Mouse (Mus musculus) ES-CJ7 (cell line): ENCODE measurements around the gene Inpp4a.
A peak's percentile ranks its signal among the peaks of the same experiment; 100 is the strongest.

Experiments
- DNase-seq: peaks from one replicate; pipeline ENCODE4 v3.0.0; 2011; ENCODE audit warnings: low read depth, low spot score

The Inpp4a gene

DNA sequence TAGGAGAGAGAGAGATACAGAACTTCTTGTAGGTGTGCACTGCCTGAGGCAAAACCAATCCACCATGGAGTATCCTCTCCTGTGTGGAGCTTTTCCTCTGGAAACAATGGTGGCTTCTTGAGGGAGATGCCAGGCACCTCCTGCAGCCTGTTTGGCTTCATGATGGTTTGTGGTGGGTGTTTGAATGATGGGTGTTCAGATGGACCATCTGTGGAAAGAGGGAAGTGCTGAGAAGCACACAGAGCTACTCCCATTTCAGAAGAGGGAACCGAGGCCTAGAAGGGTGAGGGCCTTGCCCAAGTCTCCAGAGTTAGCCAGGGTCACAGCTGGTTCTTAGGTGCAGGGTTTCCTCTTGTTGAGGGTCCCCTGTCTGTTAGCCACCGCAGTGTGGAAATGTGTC lies 23.0 kb downstream of the Inpp4a start:
- DNase-seq: no peak

DNA sequence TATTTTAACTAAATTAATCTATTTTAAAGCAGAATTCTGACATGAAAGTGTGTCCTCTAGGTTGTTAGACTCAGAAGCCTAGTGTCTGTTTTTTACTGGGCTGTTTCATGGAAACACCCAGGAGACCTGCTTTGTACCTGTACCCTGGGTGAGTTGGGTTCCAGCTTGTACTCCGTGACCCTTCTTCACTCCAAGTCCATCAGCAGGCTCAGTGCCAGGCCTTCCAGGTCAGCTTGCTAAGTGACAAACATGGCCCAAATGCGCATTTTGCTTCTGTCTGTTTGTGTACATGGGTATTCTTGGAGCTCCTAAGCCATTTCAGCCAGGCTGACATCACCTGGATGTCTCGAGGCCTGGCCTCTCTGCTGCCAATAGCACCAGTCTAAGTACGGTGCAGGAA lies 23.5 kb downstream of the Inpp4a start:
- no peak for DNase-seq

DNA sequence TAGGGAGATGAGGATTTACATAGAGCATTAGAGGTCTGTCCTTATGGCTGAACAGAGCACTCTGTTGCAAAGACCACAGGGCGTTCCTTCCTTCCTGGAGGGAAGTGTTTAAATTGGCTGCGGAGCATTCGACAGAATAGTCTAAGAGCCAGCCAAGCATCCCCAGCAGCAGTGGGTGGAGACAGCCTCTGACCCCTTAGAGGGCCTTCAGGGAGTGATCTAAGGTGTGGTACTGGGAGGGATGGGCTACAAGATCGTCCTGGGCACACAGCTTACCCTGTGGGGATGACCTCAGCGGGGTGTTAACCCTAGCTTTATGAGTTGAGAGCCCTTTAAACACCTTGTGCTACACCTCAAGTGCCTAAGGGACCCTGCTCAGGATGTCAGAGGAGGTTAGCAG lies 24.9 kb downstream of the Inpp4a start:
- DNase-seq: peak; percentile 63

DNA sequence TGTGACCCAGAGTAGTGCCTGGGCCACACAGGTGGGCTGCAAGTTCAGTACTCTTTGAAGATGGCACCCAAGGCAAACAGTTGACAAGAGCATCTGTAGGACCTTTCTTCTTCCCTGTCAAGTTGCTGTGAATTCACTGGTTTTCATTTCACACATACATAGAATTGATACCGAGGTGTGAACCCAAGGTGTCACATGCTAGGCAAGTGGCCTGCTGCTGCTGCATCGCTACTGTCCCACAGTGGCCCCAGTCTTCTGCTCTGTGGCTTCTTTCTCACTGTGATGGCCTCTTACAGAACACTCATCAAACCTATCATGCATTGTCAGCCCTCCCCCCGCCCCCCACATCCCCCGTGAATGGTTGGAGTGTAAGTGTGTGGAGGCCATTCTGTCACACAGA lies 27.6 kb downstream of the Inpp4a start:
- DNase-seq: no peak

DNA sequence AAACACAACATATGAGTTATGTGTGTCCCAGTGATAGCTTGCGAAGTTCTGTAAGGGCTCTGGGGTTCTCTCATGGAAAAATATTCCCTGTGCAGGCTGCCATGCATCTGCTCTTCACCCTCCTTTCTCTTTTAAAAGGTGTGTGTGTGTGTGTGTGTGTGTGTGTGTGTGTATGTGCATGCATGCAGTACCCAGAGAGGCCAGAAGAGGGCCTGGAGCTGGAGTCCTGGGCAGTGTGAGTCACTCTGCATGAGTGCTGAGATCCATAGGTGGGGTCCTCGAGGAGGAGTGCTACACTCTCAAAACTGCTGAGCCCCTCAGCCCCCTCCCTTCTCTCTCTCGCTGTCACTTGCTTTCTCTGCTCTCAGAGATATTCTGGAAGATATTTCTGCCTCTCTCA lies 29.5 kb downstream of the Inpp4a start:
- peak; percentile 50 for DNase-seq

DNA sequence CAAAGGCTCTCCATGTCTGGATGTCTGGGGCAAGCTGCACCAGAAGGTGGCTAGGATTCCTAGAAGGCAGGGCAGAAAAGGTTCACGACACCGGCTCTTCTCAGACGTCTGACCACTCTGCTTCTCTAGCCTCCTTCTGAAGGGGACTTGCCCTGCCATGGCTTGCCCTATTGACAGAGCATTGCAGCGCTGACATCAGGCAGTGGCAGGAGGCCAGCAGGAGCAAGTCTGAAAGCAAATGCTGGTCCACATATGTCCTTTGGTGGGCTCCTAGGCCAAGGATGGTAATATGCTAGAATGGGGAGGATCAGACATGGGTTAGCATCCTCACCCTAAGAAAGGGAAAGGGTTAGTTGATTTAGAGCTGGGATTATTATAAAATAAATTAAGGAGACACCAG lies 30.2 kb downstream of the Inpp4a start:
- no peak for DNase-seq

DNA sequence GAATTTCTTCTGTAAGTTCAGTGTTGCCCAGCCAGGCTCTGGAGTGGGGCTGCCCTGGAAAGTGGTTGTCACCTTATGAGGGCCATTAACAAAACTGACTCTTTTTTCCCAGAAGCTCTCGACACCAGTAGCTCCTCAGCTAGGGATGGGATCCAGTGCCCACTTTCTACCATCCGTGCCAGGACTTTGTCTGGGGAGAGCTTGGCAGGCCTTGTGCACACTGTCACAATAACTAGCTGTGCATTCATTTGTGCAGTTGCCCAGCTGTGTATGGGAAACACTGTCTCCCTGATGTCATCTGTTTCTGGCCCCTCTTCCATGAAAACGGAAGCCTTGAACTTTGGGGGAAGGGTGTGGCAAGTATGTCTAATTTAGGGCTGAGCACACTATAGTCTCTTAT lies 33.1 kb downstream of the Inpp4a start:
- no peak for DNase-seq

DNA sequence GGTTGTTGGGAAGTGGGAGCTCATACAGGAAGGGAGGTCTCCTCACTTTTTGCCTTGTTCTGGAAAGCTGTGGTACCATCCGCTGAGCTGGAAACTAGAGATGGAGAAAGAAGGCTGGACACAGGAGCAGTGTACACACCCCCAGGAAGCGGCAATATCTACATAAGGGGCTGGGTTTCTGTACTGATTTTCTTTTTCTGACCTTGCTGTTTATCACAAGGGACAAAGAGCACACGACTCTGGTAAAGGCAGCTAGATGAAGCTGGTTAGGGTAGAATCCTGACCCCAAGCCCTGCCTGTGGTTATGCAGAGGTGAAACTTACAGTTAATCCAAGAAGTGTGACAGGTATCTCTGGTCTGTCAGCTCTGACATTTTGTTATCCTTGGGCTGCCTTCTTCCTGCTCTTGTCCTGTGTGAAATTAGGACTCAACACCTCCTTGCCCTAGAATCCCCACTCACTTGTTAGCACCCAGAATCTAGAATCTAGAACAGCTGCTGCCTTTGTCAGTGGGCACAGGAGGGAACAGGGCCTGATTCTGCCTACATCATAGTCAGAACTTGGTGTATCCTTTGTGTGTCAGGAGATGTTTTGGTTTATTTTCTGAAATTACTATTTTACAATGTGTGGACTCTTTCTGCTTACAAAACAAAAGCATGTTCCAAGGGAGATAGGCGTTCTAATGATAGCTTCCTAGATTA lies 34.2 kb downstream of the Inpp4a start:
- DNase-seq: no peak

DNA sequence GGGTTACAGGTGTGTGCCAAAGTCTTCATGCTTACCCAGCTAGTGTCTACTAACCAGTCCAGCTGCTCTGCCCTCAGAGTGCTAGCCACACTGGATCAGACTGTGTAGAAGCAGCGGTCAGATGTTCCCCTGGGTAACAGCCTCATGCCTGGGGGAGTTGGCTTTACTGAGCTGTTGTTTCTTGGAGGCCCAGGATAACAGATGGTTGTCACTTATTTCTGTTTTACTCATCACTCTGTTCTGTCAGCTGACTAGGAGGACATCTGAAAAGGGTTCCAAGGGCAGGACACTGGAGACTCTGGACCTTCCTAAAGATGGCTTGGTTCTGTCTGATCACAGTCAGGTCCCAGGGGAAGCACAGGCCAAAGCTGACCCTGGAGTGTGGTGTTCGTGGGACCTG lies 36.4 kb downstream of the Inpp4a start:
- DNase-seq: no peak

DNA sequence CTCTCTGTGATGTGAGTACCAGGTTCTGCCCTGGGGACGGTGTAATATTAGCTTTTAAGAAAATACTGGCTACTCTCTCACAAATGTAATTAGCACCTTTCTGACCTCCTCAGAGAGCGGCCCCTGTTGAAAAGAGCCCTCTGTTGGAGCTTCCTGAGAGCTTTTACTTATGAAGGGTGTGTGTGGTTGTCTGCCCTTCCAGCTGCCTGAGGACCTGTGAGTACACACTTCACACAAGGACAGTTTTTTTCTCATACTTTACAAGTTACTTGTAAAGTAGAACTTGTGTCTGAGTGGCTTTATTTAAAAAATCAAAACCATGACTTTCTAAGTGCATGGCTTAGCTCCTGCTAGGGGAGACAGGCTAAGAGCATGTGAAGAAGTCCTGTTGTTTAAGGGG lies 37.1 kb downstream of the Inpp4a start:
- no peak for DNase-seq

DNA sequence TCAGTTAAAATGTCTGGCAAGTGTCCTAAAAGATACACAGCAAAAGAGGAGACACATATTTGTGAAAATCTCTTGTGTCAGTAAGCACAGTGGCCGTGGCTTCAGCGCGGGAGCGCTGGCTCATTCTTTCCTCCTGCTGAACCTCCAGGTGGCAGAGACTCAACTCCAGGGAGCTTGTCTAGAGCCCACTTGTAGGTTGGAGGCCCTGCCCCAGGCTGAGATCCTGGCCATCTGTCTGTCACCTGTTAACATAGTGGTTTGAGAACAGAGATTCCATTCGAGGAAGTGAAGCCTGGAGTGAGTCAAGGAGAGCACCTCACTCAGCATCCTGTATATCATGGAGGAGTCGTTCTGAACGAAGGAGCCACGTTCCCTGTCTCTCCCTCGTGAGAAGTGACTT lies 37.6 kb downstream of the Inpp4a start:
- DNase-seq: no peak

DNA sequence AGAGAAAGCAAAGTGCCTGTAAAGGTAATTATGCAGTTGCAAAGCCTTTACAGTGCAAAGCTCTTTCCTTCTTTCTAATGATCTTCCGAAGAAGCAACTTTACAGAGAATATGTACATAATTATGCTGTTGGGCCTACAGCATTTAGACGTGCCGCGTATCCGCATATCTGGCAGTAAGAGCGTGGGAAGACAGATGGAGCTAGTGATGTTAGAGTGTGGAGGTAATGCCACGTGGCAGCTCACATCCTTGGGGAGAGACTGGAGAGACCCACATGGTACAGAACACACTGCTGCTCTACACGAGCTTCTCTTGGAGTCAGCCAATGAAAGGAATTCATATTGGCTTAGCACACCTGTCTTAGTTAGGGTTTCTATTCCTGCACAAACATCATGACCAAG lies 39.5 kb downstream of the Inpp4a start:
- DNase-seq: no peak

DNA sequence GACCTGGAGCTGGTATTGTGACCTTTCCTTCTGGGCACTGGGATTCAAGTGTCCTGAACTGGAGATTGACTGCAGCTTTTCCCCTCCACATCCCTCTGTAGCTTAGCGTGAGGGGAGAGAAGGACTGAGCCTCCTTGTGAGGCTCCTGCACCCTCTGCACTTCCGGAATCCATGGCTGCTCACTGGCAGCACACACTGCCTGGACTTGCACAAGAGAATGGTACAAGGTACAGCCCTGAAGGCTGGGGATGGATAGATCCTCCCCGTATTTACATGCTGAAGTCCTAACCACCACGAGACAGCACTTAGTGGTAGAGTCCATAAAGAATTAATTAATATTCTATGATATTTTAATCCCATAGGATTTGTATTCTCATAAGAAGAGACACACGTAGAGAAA lies 41.7 kb downstream of the Inpp4a start:
- no peak for DNase-seq

DNA sequence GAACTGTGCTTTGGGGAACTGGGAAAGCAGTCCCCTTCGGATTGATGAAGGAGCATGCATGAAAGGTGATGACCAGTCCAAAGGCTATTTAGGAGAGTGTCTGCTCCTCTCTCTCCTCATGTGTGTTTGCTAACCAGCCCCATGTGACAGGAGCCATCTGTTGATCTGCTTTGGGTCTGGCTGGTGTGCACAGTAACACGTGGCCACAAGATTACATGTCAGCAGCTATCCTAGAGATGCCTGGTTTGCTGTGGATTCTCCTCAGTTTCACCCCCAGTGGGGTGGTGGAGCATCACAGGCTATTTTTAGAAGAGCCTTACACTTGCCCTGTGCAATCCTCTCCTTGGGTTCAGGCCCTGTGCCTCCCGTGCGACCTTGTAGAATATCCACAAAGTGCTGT lies 42.2 kb downstream of the Inpp4a start:
- no peak for DNase-seq

DNA sequence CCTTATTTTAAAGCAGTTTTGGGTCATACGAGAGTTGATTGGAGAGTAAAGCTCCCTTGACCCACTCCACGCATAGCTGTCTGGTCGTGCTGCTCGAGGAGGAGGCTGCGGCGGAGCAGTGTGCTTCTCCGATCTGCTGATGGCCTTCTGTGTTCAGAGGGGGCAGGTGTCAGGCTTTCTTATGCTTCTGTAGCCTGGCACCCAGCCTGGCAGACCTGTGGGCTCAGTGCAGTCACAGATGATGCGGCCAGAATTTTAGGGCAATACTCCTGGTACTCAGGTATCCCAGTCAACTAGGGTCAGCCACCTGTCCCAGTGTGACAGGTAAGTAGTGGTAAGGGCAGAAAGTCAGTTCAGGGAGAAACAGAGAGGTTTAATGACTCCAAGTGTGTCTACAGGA lies 42.9 kb downstream of the Inpp4a start:
- no peak for DNase-seq

DNA sequence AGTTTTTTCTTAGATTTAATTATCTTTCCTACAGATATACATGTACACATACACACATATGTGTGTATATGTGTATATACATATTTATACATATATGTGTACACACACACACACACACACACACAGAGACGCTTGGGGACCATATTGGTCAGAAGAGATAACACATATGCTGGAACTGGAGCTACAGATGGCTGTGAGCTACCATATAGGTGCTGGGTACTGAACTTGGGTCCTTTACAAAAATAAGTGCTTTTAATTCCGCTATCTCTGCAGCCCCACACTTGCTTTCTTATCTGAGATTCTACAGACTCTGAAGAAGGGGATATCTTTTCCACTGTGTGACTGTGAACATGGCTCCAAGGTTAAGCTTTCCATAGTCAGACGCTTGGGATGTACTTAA lies 43.6 kb downstream of the Inpp4a start:
- no peak for DNase-seq

DNA sequence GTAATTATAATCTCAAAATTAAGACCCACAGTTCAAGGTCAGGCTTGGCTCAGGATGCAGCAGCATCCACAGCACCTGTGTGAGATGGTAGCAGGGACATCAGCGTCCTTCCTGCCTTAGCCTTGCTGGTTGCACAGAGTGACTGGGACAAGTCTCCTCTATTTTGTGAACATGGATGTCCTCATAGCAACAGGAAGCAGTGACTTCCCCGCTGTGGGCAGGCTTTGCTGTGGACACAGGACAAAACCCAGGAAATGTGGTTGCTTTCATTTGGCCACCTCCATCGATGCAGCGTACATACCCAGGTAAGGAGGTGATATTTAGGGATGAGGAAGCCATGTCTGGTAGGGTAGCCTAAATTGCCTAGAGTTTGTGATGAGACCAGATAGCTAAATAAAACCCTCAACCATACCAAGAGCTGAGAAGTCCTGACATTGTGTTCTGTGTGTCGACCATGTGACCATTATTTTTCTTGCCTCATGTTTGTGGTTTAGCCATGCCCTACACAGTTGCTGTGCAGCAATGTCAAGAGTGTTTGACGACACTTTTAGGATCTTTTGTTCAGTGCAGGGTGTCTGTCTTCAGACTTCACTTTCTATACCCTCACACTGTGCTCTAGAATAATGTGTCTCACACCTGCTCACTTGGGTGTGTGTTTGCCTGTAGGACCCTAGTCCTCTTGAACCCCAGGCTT lies 44.7 kb downstream of the Inpp4a start:
- DNase-seq: no peak

DNA sequence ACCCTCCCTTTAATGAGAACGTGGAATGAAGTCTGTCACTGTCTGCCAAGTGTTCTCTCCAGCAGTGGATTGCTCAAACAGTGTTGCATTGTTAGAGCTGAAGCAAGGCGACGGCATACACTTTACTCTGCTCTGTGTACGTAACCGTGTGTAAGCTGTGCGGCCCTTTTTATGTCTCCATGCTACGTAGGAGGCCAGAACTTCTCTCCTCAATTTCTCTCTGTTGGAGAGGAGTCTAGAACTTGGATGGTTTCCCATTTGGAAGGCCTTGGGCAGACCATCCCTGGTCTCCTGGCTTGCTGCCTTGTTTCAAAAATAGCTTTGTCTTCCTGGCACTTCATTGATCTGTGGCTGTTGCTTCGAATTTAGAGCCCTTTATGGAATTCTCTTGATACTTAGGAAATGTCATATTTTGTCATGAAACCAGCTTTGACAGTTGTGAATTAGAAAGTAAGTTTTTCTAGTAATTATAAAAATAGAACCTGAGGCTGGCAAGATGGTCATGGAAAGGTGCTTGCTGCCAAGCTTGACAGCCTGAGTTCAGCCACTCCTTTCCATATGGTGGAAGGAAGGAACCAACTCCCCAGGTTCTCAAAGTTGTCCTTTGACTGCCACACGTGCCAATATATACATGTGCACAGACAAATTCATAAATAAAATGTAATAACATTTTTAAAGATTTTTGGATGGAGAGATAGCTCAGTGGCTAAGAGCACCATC lies 47.9 kb downstream of the Inpp4a start:
- no peak for DNase-seq

DNA sequence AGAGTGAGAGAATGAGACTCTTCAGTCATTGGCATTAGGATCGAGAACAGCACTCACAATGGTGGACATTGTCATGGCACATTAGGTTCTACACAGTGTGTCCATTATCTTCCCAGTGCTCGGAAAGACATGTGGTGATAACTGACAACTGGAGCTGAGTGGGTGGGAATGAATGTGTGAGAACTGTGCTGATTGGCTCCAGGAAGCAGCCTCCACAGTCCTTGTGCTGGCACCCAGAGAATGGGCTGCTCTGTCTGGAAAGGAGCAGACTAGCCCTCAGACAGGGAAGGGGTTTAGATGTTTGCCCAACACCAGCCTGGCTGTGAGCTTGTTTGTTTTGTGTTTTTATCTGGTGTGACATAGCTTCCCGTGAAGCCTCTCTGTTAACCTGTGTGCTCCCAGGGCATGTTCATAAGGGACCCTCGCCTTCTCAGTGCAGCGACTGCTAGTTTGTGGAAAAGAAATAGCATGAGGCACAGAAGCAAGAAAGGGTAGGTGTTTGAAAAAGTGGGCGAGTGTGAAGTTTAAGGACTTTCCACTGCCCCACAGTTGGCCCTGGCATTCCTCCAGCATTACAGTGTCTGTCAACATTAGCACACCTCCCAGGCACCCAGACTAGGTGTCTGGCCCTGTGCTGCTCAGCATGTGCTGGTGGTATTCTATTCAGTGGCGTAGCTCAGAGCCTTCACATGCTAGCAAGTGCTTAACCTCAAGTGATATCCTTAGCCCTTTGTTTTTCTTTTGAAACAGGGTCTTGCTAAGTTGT lies 51.4 kb downstream of the Inpp4a start:
- DNase-seq: no peak

DNA sequence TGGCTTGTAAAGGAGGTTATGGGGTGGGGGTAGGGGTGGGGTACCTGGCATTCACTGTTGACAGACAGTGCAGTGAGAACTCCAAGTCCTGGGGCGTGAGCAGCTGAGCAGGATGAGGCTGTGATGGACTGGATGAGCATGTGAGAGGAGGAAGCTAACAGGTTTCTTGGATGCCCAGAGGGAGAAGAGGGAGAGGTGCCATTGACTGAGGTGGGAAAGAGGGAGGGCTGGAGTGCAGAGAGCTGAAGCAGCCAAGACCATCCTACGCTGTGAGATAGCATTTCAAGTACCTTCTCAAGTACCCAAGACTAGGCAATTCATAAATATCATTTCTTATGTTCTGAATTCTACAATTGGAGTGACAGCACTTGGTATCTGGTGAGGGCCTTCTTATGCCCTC lies 52.3 kb downstream of the Inpp4a start:
- DNase-seq: no peak

DNA sequence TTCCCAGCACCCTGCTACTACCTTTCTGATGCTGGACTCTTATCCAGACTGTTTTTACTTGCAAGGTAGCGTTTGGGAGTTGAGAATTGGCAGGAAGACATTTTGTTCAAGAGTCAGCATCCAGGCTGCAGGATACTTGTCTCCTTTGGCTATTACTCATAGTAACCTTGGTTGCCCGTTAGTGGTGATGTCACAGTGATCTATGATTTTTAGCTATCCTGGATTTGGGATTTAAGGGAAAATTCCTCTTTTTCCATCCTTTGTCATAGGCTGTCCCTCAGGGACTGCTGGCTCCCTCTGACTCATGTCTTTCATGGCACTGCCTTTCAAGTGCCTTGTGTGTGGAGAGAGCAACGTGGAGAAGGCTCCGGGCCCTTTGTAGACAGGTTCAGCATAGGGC lies 53.8 kb downstream of the Inpp4a start:
- DNase-seq: no peak

DNA sequence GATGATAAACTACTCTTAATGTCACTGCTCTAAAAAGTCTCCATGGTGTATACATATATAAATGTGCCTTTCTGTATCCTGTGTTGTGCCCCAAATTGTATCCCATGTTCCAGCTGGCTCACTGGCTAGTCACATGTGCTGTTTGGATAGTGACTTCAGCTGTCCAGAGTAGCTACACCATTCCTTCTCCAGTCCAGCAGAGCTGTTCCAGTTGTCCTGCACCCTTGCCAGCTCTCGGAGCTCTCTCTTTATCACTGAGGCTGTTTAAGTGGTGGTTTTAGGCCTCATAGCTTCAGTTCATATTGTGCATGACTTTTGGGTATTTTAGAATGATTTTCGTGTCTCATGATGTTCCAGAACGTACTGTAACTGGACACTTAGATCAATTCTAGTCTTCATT lies 55.8 kb downstream of the Inpp4a start:
- DNase-seq: no peak
